Mouse (Mus musculus): ENCODE results near the gene Tnfrsf8. TPM values are rescaled to one million over a fixed set of nuclear protein-coding genes. Genes with fewer than 3 reads are reported as not detected.

The Tnfrsf8 gene
- total and polyA plus RNA-seq, 3 experiments = 12.7 to 31.0 (median 24.7) TPM

DNA sequence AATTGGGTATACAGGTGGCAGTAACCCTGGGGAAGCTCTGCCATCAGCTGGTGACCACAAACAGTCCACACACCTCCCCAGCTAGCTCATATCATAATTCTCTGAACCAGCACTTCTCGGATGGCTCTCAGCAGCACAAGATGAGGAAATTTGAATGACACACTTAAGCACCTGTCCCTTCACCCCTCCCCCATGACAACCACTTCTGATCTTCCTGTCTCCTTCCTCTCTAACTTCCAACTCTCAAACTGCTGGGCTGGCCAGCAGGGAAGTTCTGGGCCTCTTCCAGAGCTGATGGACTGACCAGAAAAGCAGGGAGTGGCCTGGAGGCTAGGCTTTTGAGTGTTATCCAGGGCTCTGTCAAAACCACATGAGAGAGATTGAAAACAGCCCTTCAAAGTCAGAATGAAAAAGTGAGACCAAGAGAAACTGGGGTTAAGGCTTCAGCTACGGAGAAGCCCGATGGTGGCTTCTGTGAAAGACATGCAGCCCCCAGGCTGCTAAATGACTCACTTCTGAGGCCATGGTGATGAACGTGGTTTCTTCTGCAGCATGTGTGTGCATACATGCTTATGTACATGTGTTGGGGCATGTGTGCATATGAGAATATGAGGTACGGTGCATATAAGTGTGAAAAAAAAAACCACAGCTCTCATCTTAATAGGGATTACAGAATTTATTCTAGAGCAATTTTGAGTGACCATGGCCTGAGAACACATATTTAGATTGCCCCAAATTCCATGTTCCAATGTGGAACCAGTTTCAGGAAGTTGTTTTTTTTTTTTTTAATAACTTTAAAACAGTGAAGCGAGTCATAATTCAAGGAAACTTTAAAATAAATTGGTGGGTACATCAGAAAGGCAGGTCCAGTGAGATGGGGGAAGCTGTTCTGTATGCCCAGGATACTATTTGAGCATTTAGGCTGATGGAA is 27.2 kb upstream of the Tnfrsf8 start (continued):
- peak; percentile 89 for TF ChIP-seq MXI1 (IDR thresholded peaks at IDR 0.05; ENCODE audit: low read depth, low read length)

DNA sequence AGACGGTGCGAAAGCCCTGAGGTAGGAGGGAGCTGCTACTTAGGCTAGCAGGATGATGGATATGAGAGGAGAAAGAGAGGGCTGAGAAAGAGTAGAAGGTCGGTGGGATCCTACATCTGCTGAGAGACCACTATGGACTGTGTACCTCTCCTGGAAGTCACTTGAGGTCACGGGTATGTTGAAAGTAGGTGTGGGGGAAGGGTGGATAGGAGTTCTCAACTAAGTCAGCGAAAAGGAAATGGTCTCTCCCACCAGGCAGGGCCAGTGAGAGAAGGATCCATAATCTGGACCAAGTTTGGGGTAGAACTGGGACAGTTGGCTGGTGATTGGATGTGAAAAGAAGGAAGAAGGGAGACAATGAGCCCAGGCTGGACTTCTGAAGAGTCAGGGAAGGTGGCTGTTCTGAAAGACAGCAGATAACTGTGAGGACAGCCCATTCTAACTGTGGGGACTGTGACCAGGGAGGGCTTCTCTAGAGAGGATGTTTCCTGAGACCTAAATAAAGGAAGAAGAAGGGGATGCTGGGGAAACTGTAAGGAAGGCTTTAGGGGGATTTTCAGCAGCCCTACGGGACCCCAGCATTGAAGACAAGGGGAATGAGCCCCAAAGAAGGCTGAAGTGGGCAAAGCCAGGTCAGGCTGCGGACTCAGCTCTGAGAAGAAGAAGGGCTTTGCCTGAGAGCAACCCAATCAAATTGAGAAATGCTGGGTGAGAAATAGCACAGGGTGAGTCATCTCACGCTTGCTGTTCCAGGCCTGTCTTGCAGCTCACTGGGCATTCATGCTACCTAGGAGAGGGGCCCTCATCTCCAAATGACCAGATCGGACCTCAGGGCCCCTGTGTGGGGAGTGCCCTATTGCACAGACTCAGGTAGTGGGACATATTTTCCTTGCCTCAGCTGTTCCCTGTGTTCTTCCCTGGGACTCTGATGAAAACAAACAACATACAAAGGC is 23.2 kb upstream of the Tnfrsf8 start:
- H3K9ac ChIP-seq (ENCODE audit: insufficient read depth, low read depth) = peak overlapping the region; percentile 22; the same call in 1 of the 2 replicates
- in situ Hi-C loops (cut with MboI; ENCODE audit: low pct_ligation_motif_present, low pct_unique_long_range_greater_than_20kb, low sequenced_read_pairs) = no loop called here
- H3K4me3 ChIP-seq (replicated peaks in 1 of 3; ENCODE audit: low read depth in 2 of 3, low read length in 2 of 3, poor library complexity in 1 of 3) = no peak overlapping the region
- H3K79me2 ChIP-seq (replicated peaks; ENCODE audit: control insufficient read depth, extremely low read depth, insufficient read depth, poor library complexity, severe bottlenecking) = no peaks in the 10 kb centered on the region
- peak overlapping the region; percentile 24 for H3K4me2 ChIP-seq (ENCODE audit: insufficient read depth, low read depth, poor library complexity, severe bottlenecking)
- TF ChIP-seq GABPA (IDR thresholded peaks at IDR 0.05; ENCODE audit: insufficient replicate concordance, low read depth, low read length) (no peak), MAFK (IDR thresholded peaks at IDR 0.05; ENCODE audit: insufficient replicate concordance, low read length) (peak; percentile 57; the same call in 1 of the 2 replicates), MXI1 (IDR thresholded peaks at IDR 0.05; ENCODE audit: low read depth, low read length) (peak; percentile 16; the same call in 1 of the 2 replicates), EP300 (IDR thresholded peaks at IDR 0.05; ENCODE audit: low read length) (peak; percentile 93), TCF12 (IDR thresholded peaks at IDR 0.05; ENCODE audit: low read depth, low read length) (peak; percentile 84), SIN3A (IDR thresholded peaks at IDR 0.05; ENCODE audit: low read length) (peak; percentile 54; the same call in 1 of the 2 replicates), TBP (conservative IDR thresholded peaks at IDR 0.05; ENCODE audit: low read depth, low read length) (no peak), BHLHE40 (IDR thresholded peaks at IDR 0.05; ENCODE audit: low read depth, low read length) (peak; percentile 89), JUND (conservative IDR thresholded peaks at IDR 0.05; ENCODE audit: low read depth, low read length) (peak; percentile 87), USF2 (conservative IDR thresholded peaks at IDR 0.05; ENCODE audit: low read depth, low read length) (no peak), KAT2A (IDR thresholded peaks at IDR 0.05; ENCODE audit: insufficient replicate concordance, low read length) (no peak), PAX5 (IDR thresholded peaks at IDR 0.05; ENCODE audit: low read length) (no peak), ZNF384 (IDR thresholded peaks at IDR 0.05; ENCODE audit: low read depth, low read length) (no peak), SMC3 (IDR thresholded peaks at IDR 0.05; ENCODE audit: low read depth, low read length) (no peak), CHD2 (IDR thresholded peaks at IDR 0.05; ENCODE audit: low read length) (peak; percentile 70), USF1 (IDR thresholded peaks at IDR 0.05; ENCODE audit: low read depth, low read length) (no peak), IRF4 (IDR thresholded peaks at IDR 0.05; ENCODE audit: low read depth, low read length) (peak; percentile 98), RCOR1 (conservative IDR thresholded peaks at IDR 0.05; ENCODE audit: low read depth, low read length) (no peak; the same call in 1 of the 2 replicates), MAZ (IDR thresholded peaks at IDR 0.05; ENCODE audit: low read depth, low read length) (0 out of 2 replicates have a peak, but pooled peaks have one; percentile 10), CTCF (conservative IDR thresholded peaks at IDR 0.05 in 1 of 2, IDR thresholded peaks at IDR 0.05 in 1 of 2; ENCODE audit: low read depth in 2 of 2, low read length in 2 of 2) (no peak), JUN (IDR thresholded peaks at IDR 0.05; ENCODE audit: insufficient read depth, low read depth, low read length) (peak; percentile 86), MYC (IDR thresholded peaks at IDR 0.05; ENCODE audit: low read depth, low read length) (0 out of 2 replicates have a peak, but pooled peaks have one; percentile 36), MEF2A (IDR thresholded peaks at IDR 0.05; ENCODE audit: borderline replicate concordance, low read depth, low read length) (peak; percentile 95), CHD1 (IDR thresholded peaks at IDR 0.05; ENCODE audit: low read depth, low read length) (peak; percentile 28; the same call in 1 of the 2 replicates), ETS1 (conservative IDR thresholded peaks at IDR 0.05; ENCODE audit: low read depth, low read length) (peak; percentile 86)
- DNase-seq (ENCODE audit: extremely low read depth) = peak; percentile 56
- peaks cover 41 to 81% of the 10 kb centered on the region in 2 experiments for H3K4me1 ChIP-seq (ENCODE audit: control insufficient read depth in 1 of 2, insufficient read depth in 2 of 2)
- peak overlapping the region; percentile 34 for H3K27ac ChIP-seq (ENCODE audit: insufficient read depth, low read depth)
- dilution Hi-C loops (cut with MboI; ENCODE audit: extremely low pct_ligation_motif_present, extremely low pct_unique_long_range_greater_than_20kb, low sequenced_read_pairs) = no loop called here
- no peaks in the 10 kb centered on the region for H3K27me3 ChIP-seq (replicated peaks)
- peaks cover 2% of the 10 kb centered on the region for H3K9me3 ChIP-seq (replicated peaks; ENCODE audit: low read length)
- H3K36me3 ChIP-seq (replicated peaks in 1 of 2; ENCODE audit: control insufficient read depth in 1 of 2, insufficient read depth in 1 of 2, low read length in 1 of 2) = no peaks in the 10 kb centered on the region
